Mouse (Mus musculus): ENCODE measurements around the gene Lair1. TPM values are rescaled to one million over a fixed set of nuclear protein-coding genes. Genes with fewer than 3 reads are reported as not detected.
"Not testable (repeated sequence)": the region's sequence is repeated elsewhere in the genome, so short reads cannot be mapped to it uniquely, and the experiment has no call there.

Gene Lair1
- polyA plus RNA-seq, 1 experiment from 2014 or later: 2.7 TPM

GRCm38 (mm10) chr7:4081706-4082105, 18.7 kb upstream of the Lair1 start:
- Histone ChIP-seq H3K4me2 (replicated peaks) (no peak overlapping the region), H3K4me3 (replicated peaks) (no peak overlapping the region), H3K27ac (no peak overlapping the region), H3K9ac (no peak overlapping the region), H3K27me3 (replicated peaks) (no peaks in the 10 kb centered on the region), H3K4me1 (replicated peaks) (no peaks in the 10 kb centered on the region), H3K9me3 (no peaks in the 10 kb centered on the region), H3K36me3 (no peaks in the 10 kb centered on the region)
- ATAC-seq: no peak

GRCm38 (mm10) chr7:4080552-4080951, 17.5 kb upstream of the Lair1 start:
- Histone ChIP-seq H3K36me3 (no peaks in the 10 kb centered on the region), H3K9me3 (no peaks in the 10 kb centered on the region), H3K4me3 (replicated peaks) (no peak overlapping the region), H3K9ac (no peak overlapping the region), H3K27ac (no peak overlapping the region), H3K27me3 (replicated peaks) (no peaks in the 10 kb centered on the region), H3K4me2 (replicated peaks) (no peak overlapping the region), H3K4me1 (replicated peaks) (no peaks in the 10 kb centered on the region)
- no peak for ATAC-seq
- WGBS: 83% methylated on average over 4 of the region's 4 CpGs

GRCm38 (mm10) chr7:4079511-4079910, 16.5 kb upstream of the Lair1 start:
- H3K36me3 ChIP-seq: no peaks in the 10 kb centered on the region
- no peaks in the 10 kb centered on the region for H3K27me3 ChIP-seq (replicated peaks)
- no peaks in the 10 kb centered on the region for H3K9me3 ChIP-seq
- H3K4me1 ChIP-seq (replicated peaks): no peaks in the 10 kb centered on the region
- WGBS: 70% methylated on average over 7 of the region's 7 CpGs
- H3K9ac ChIP-seq: no peak overlapping the region
- no peak overlapping the region for H3K27ac ChIP-seq
- ATAC-seq: no peak
- H3K4me3 ChIP-seq (replicated peaks): no peak overlapping the region
- no peak overlapping the region for H3K4me2 ChIP-seq (replicated peaks)

- H3K36me3 ChIP-seq: no peaks in the 10 kb centered on the region
- H3K9ac ChIP-seq: no peak overlapping the region
- no peak overlapping the region for H3K27ac ChIP-seq
- H3K9me3 ChIP-seq: no peaks in the 10 kb centered on the region
- WGBS: 69% methylated on average over 3 of the region's 3 CpGs
- H3K4me3 ChIP-seq (replicated peaks): no peak overlapping the region
- no peak for ATAC-seq
- H3K4me1 ChIP-seq (replicated peaks): no peaks in the 10 kb centered on the region
- H3K27me3 ChIP-seq (replicated peaks): no peaks in the 10 kb centered on the region
- H3K4me2 ChIP-seq (replicated peaks): no peak overlapping the region
Observed at GRCm38 (mm10) chr7:4073144-4073543, 10.1 kb upstream of the Lair1 start.

- Histone ChIP-seq H3K4me3 (replicated peaks) (no peak overlapping the region), H3K9me3 (no peaks in the 10 kb centered on the region), H3K27ac (no peak overlapping the region), H3K4me1 (replicated peaks) (no peaks in the 10 kb centered on the region), H3K27me3 (replicated peaks) (no peaks in the 10 kb centered on the region), H3K36me3 (no peaks in the 10 kb centered on the region), H3K4me2 (replicated peaks) (no peak overlapping the region), H3K9ac (no peak overlapping the region)
- ATAC-seq: no peak
- WGBS: 87% methylated on average over 6 of the region's 6 CpGs
Observed at GRCm38 (mm10) chr7:4071066-4071465, 8.1 kb upstream of the Lair1 start.

GRCm38 (mm10) chr7:4063714-4064425, 866 bp upstream of the Lair1 start:
- H3K9ac ChIP-seq: no peak overlapping the region
- H3K4me2 ChIP-seq (replicated peaks): no peak overlapping the region
- H3K9me3 ChIP-seq: no peaks in the 10 kb centered on the region
- no peaks in the 10 kb centered on the region for H3K36me3 ChIP-seq
- no peaks in the 10 kb centered on the region for H3K4me1 ChIP-seq (replicated peaks)
- H3K27me3 ChIP-seq (replicated peaks): no peaks in the 10 kb centered on the region
- no peak overlapping the region for H3K27ac ChIP-seq
- no peak overlapping the region for H3K4me3 ChIP-seq (replicated peaks)
- no peak for ATAC-seq
- 100% methylated on average over 1 of the region's 1 CpGs for WGBS

- ATAC-seq; H3K27ac ChIP-seq; H3K4me2 ChIP-seq (replicated peaks); H3K36me3 ChIP-seq; H3K4me1 ChIP-seq (replicated peaks); H3K27me3 ChIP-seq (replicated peaks); H3K4me3 ChIP-seq (replicated peaks); H3K9me3 ChIP-seq; H3K9ac ChIP-seq: not testable (repeated sequence)
- WGBS: 52% methylated on average over 9 of the region's 9 CpGs
Observed at GRCm38 (mm10) chr7:4060602-4061188, 2.3 kb downstream of the Lair1 start.

- Histone ChIP-seq H3K9ac (no peak overlapping the region), H3K27me3 (replicated peaks) (no peaks in the 10 kb centered on the region), H3K27ac (no peak overlapping the region), H3K4me2 (replicated peaks) (no peak overlapping the region), H3K4me3 (replicated peaks) (no peak overlapping the region), H3K36me3 (no peaks in the 10 kb centered on the region), H3K4me1 (replicated peaks) (no peaks in the 10 kb centered on the region), H3K9me3 (no peaks in the 10 kb centered on the region)
- WGBS: 33% methylated on average over 3 of the region's 3 CpGs
- no peak for ATAC-seq
Observed at GRCm38 (mm10) chr7:4026794-4027421, 36.1 kb downstream of the Lair1 start.

GRCm38 (mm10) chr7:4004636-4005035, 58.4 kb downstream of the Lair1 start:
- not testable (repeated sequence) for H3K4me3 ChIP-seq (replicated peaks); H3K36me3 ChIP-seq; H3K4me2 ChIP-seq (replicated peaks); H3K4me1 ChIP-seq (replicated peaks); ATAC-seq; H3K9me3 ChIP-seq; H3K9ac ChIP-seq; H3K27ac ChIP-seq; H3K27me3 ChIP-seq (replicated peaks)
- WGBS: 61% methylated on average over 3 of the region's 3 CpGs

- not testable (repeated sequence) for ATAC-seq; H3K4me3 ChIP-seq (replicated peaks); H3K9me3 ChIP-seq; H3K27me3 ChIP-seq (replicated peaks); H3K27ac ChIP-seq; H3K9ac ChIP-seq; H3K36me3 ChIP-seq; H3K4me2 ChIP-seq (replicated peaks); H3K4me1 ChIP-seq (replicated peaks)
- 74% methylated on average over 4 of the region's 4 CpGs for WGBS
Observed at GRCm38 (mm10) chr7:4003996-4004395, 59.0 kb downstream of the Lair1 start.

GRCm38 (mm10) chr7:3962017-3962416, 101.0 kb downstream of the Lair1 start:
- H3K27ac ChIP-seq: no peak overlapping the region
- no peaks in the 10 kb centered on the region for H3K9me3 ChIP-seq
- no peak overlapping the region for H3K4me2 ChIP-seq (replicated peaks)
- no peak overlapping the region for H3K9ac ChIP-seq
- ATAC-seq: no peak
- H3K27me3 ChIP-seq (replicated peaks): no peaks in the 10 kb centered on the region
- no peaks in the 10 kb centered on the region for H3K4me1 ChIP-seq (replicated peaks)
- 82% methylated on average over 2 of the region's 2 CpGs for whole genome bisulfite sequencing
- no peaks in the 10 kb centered on the region for H3K36me3 ChIP-seq
- H3K4me3 ChIP-seq (replicated peaks): no peak overlapping the region

- no peak overlapping the region for H3K9ac ChIP-seq
- H3K4me3 ChIP-seq (replicated peaks): no peak overlapping the region
- ATAC-seq: no peak
- 89% methylated on average over 3 of the region's 3 CpGs for WGBS
- no peaks in the 10 kb centered on the region for H3K4me1 ChIP-seq (replicated peaks)
- no peak overlapping the region for H3K4me2 ChIP-seq (replicated peaks)
- no peaks in the 10 kb centered on the region for H3K9me3 ChIP-seq
- no peak overlapping the region for H3K27ac ChIP-seq
- no peaks in the 10 kb centered on the region for H3K27me3 ChIP-seq (replicated peaks)
- no peaks in the 10 kb centered on the region for H3K36me3 ChIP-seq
Observed at GRCm38 (mm10) chr7:3957387-3957786, 105.6 kb downstream of the Lair1 start.
